Mouse (Mus musculus): ENCODE results near the gene Tmem100.

DNA sequence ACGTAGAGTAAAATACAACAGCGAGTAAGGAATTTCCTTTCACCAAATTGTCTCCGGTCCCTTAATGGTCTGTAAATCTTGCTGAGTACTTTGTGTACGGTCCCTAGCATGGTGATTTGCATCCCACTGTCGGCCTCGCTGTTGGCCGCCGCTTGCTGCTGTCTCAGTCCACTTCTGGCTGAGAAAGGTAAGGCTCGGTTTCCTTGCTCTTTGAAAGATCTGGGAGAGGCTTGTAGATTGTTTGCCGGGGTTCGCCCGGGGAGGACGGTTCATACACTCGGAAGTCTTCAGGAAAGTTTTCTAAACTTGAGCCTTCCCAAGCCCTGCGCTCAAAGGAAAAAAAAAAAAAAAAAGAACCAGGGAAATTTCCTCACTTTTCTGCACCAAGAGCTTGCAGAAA is 409 bp downstream of the Tmem100 start:
- TF ChIP-seq CTCF (IDR thresholded peaks at IDR 0.05; ENCODE audit: control insufficient read depth, insufficient read depth, insufficient replicate concordance, low read depth, low read length): no peak
- no peak for TF ChIP-seq POLR2A (IDR thresholded peaks at IDR 0.05; ENCODE audit: control insufficient read depth, low read depth, low read length)
